Mouse (Mus musculus) bone marrow macrophage, adult 2 months (primary cell): ENCODE data around the gene Plppr5. TPM values are rescaled to one million over a fixed set of nuclear protein-coding genes. Genes with fewer than 3 reads are reported as not detected.

Source experiments
- H3K27ac ChIP-seq: 2 replicates; pipeline ENCODE4 v1.5.1; 2012; ENCODE audit warnings: low read depth, low read length; ENCODE audit not compliant: insufficient read depth
- H3K4me1 ChIP-seq: 2 replicates; pipeline ENCODE4 v1.6.1; 2012; ENCODE audit warnings: low read length; ENCODE audit not compliant: control insufficient read depth, insufficient read depth
- H3K4me3 ChIP-seq: 2 replicates; pipeline ENCODE4 v1.5.1; 2012; ENCODE audit warnings: mild to moderate bottlenecking, low read length, moderate library complexity; ENCODE audit not compliant: insufficient read depth
- CTCF ChIP-seq: IDR thresholded peaks from 2 replicates; pipeline ENCODE4 v1.5.1; 2012; ENCODE audit warnings: low read depth, mild to moderate bottlenecking, low read length, moderate library complexity
- POLR2A ChIP-seq: IDR thresholded peaks from 2 replicates; pipeline ENCODE4 v1.6.1; 2012; ENCODE audit warnings: mild to moderate bottlenecking, low read depth, low read length, borderline replicate concordance
- polyA plus RNA-seq: library from polyadenylated mRNA; stranded (reverse); fragments of >200 nt; gene quantifications from 2 replicates; pipeline ENCODE4 v1.2.4, GENCODE M21; 2012; ENCODE audit not compliant: missing spikeins, insufficient read depth, insufficient read length

The Plppr5 gene
- polyA plus RNA-seq, 1 experiment = not detected

DNA sequence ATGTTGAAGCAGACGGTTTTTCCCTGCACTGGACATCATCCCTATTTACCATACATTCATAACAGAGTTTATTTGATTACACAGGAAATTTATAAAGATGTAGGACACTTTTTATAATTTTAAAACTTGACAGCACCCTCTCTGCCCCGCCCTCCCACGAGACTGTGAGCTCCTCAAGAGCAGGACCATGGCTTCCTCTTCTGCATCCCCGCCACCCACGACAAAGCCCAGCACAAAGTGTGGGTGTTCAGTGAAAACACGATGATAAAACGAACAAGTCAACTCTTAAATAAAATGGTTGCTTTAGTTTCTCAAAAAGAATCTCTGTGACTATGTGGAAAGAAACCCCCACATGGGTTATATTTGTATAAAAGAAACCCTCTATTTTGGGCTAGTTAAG lies 112.0 kb downstream of the Plppr5 start:
- H3K4me3 ChIP-seq = no peak overlapping the region
- TF ChIP-seq CTCF (no peak), POLR2A (no peak)
- no peak overlapping the region for H3K27ac ChIP-seq
- H3K4me1 ChIP-seq = no peaks in the 10 kb centered on the region

DNA sequence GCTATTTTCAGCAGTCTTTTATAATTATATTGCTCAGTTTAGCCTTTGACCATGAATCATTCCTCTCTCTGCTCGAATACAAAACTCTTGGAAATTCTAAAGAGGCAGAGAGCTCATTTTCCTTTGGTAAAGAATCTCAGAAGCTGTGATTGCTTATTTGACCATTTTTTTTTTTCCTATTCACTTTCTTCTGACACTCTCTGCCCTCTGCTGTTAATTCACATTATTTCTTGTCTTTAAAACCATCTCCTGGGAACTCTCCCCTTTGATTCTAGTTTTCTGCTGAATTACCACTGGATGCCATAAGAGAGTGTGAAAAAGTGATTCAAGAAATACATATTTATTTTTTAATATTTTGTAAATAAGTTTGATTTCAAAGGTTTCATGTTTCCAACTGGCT lies 120.1 kb downstream of the Plppr5 start:
- Histone ChIP-seq H3K4me1 (no peaks in the 10 kb centered on the region), H3K27ac (no peak overlapping the region), H3K4me3 (no peak overlapping the region)
- no peak for TF ChIP-seq CTCF
- TF ChIP-seq POLR2A = no peak

DNA sequence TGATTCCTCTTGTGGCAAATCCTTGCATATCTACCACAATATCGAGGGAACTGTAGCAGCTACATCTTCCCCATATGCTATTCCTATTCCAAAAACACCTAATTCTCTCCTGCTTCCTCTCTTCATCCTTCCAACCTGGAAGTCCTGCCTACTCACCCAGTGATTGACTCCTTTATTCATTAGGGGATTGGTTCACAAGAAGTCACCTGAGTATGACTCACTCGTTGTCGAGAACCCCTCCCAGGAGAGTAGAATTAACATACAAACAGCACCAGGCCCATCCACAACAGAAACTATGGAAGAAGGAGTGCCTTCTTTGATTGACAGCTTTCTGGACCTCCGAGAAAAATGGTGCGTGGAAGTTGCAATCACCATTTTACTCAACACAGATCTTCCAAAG lies 121.7 kb downstream of the Plppr5 start:
- no peak overlapping the region for H3K27ac ChIP-seq
- no peak overlapping the region for H3K4me3 ChIP-seq
- no peak for TF ChIP-seq CTCF
- TF ChIP-seq POLR2A = no peak
- no peaks in the 10 kb centered on the region for H3K4me1 ChIP-seq

DNA sequence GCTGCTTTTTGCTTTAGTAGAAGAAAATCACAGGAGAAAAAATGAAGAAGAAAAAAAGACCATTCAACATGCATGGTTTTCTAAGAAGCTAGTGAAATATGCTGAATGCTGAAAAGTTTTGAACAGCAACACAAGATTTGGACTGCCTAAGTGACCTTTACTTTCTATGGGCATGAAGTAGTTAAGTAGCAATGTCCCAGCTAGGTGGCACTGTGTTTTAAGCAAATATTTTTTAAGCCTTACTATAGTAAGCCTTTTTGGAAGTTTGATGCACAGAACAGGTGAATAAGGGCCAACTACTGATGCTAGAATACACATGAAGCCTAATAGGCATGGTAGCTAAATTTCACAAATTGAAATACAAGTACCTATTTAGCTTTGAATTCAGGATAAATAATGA lies 134.2 kb downstream of the Plppr5 start:
- H3K4me3 ChIP-seq = no peak overlapping the region
- H3K27ac ChIP-seq = no peak overlapping the region
- no peaks in the 10 kb centered on the region for H3K4me1 ChIP-seq
- TF ChIP-seq CTCF = no peak

DNA sequence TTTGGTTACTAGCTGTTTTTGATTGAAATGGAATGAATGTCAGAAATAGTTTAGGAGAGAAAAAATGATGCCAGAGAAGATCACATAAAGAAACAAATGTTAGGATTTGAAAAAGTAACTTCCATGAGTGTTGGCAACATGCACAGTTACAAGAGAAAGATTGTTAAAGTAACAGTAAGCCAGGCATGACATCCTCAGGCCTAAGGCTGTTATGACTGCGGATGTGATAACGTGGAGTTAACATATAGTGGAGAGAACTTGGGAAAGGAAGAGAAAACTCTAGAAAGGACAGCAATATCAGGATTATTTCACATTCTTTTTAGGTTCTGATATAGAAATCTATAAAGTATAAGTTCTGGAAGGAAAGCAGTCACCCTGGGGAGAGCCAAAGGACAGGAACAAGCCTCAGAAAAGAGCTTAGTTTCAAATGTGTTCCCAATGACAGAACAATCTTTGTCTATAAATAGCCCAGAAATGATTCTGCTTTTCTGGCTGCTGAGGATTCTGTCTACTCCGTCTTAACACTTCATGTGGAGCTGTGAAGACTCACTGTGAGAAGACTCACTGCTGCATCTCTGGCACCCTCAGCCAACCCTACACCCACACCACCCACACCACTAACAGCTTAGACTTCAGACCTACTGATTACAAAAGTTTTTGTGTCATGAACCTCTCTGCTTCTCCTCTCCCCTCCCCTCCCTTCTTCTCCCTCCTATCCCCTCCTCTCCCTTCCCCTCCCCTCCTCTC lies 142.1 kb downstream of the Plppr5 start:
- Histone ChIP-seq H3K27ac (no peak overlapping the region), H3K4me1 (no peaks in the 10 kb centered on the region), H3K4me3 (no peak overlapping the region)
- TF ChIP-seq POLR2A (no peak), CTCF (no peak)

DNA sequence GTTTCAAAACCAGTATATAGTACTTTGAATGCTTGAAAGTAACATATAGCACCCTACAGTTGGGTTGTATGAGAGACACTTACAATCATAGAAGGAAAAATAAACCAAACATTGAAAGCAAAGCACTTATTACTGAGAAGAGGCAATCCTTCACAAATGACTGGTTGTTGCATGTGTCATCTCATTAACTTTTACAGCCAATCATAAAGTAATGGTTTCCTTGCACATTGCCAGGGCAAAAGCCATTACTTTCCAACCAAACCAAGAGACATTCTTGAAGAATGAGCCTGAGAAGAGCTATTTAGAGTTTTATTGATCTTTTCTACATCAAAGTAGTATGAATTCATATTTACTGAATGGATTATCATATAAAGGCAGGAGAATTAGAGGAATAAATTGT lies 148.8 kb downstream of the Plppr5 start:
- H3K4me3 ChIP-seq = no peak overlapping the region
- no peak overlapping the region for H3K27ac ChIP-seq
- TF ChIP-seq POLR2A (no peak), CTCF (no peak)
- H3K4me1 ChIP-seq = no peaks in the 10 kb centered on the region

DNA sequence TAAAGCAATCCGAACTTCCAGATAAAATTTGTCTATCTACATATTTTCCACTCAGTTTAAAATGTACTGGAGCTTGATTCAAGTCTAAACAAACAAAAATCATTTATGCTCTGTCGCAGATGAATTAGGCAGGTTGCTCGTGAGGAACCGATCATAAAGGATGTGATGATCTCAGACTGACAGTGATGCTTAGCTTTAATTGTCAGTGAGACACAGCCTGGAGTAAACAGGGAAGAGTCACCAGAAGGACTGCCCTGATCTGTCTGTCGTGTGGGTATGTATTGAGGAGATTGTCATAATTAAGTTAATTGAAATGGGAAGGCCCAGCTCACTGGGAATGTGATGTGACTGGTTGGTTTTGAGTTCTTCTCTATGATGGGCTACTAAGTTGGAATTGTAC lies 149.9 kb downstream of the Plppr5 start:
- H3K27ac ChIP-seq = no peak overlapping the region
- TF ChIP-seq POLR2A = no peak
- no peak for TF ChIP-seq CTCF
- no peaks in the 10 kb centered on the region for H3K4me1 ChIP-seq
- no peak overlapping the region for H3K4me3 ChIP-seq

DNA sequence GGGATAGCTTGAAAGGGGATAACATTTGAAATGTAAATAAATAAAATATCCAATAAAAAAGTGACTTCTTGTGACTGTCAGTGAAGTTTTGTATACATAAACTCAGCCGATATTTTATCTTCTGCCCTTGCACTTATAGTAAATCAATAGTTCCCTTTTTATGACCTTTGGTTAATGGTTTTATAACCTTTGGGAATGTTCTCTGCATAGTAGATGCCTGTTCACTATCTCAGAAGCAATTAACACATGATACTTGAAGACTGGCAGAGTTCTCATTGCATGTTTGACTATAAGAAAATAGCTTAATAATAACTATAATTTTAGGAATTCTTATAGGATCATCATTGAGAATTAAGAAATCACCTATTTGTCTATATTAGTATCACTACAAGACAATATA lies 150.9 kb downstream of the Plppr5 start:
- Histone ChIP-seq H3K4me3 (no peak overlapping the region), H3K27ac (no peak overlapping the region), H3K4me1 (no peaks in the 10 kb centered on the region)
- no peak for TF ChIP-seq CTCF
- no peak for TF ChIP-seq POLR2A

DNA sequence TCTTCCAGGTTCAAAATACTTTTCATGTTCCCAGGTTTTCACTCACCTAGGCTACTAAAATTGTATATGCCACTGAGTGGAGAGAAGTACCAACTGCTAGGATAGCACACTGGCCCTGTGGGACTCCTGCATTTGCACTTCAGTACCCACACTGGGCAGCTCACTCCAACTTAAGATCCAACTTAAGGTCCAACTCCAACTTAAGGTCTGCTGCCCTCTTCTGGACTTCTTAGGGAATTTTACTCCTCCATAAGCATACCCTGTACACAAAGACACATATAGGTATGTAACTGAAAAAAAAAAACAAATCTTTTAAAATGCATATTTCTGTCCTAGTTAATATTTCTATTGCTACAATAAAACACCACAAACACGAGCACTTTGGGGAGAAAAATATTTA lies 153.5 kb downstream of the Plppr5 start:
- Histone ChIP-seq H3K4me3 (no peak overlapping the region), H3K27ac (no peak overlapping the region), H3K4me1 (no peaks in the 10 kb centered on the region)
- TF ChIP-seq POLR2A = no peak
- no peak for TF ChIP-seq CTCF

DNA sequence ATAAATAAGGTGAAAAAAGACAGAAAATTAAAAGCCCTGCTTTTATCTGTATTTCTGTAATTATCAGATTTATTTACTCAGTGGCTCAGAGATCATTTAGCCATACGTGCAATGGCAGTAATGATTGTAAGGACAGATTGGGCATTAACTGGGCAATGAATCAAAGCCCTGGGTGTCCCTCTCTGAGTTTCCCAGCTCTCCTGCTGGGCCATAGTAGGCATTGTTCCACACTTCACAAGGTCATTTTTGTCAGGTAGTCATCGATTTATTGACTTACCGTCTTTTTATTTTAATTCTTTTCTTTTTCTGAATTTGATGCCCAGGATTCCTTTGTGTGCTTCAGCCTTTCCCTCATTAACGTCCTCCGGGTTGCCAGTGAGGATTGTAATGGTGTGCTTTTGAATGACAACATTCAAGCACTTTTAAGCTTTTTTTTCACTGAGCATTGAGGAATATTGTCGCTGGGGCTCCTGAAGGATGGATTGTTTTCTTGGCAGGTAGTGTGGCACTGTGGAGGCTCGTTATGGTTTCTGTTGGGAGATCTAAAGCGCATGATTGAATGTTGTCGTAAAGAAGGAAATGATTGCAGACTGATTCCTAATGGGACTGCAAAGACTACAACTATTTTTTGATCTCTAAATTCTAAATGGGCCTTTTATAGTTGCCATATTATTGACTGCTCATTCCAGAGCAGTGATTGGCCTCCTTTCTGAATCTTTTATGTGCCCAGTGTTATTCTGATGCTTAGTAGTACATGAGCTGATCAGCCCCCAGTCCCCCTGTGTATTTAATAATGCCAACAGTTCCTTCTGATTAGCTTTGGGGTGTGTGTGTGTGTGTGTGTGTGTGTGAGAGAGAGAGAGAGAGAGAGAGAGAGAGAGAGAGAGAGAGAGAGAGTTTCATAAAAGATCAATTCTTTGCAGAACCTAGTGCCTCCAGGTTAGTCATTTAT lies 154.8 kb downstream of the Plppr5 start:
- Histone ChIP-seq H3K4me1 (no peaks in the 10 kb centered on the region), H3K4me3 (no peak overlapping the region), H3K27ac (no peak overlapping the region)
- TF ChIP-seq POLR2A (no peak), CTCF (no peak)

DNA sequence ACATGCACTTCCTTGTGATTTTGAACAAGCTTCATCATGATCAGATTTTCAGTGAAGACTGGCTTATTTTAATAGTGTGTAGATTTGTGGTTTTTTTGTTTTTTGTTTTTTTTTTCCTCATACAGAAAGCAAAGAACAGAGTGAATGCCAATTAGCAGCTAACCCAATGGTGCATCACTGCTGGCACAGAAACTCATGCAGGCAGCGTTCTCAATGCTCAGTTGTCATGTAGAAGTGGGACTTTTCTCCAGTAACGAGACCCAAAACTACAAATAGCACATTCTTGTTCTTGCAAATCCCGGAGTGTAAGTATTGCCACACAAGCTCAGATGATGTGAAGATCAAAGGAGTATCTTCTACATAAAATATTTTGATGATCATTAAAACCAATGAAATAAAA lies 156.9 kb downstream of the Plppr5 start:
- no peak overlapping the region for H3K27ac ChIP-seq
- no peak overlapping the region for H3K4me3 ChIP-seq
- H3K4me1 ChIP-seq = no peaks in the 10 kb centered on the region
- TF ChIP-seq POLR2A (no peak), CTCF (no peak)
